Mouse (Mus musculus) brain, embryonic 18.5 days (tissue): ENCODE results near the gene Cyfip1.

Source experiments
- DNase-seq: peaks from one replicate; pipeline ENCODE4 v3.0.0-alpha.2; 2012; ENCODE audit warnings: low read depth, low spot score

The Cyfip1 gene

GRCm38 (mm10) chr7:55841445-55841844, at the start of gene Cyfip1:
Cyfip1 (plus strand) TSS chr7:55841745.
- no peak for DNase-seq

DNA sequence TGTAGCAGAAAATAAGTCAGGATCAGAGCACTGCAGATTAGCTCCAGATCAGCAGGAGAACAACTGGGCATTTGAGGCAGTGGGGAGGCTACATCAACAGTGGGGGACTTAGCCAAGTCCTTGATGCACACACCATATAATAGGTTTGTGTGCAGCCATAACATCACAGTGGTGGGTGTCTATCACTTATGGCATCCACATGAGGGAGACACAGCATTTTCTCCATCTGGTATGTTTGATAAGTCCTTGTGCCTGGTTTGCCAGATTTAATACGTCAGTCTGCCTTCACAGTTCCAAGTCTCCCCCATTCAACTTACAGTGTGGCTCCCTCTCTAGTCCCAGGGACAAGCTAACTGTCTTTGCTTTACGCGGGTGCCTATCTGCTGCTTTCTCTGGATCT, 49.3 kb upstream of the Cyfip1 start:
- DNase-seq, result no peak

DNA sequence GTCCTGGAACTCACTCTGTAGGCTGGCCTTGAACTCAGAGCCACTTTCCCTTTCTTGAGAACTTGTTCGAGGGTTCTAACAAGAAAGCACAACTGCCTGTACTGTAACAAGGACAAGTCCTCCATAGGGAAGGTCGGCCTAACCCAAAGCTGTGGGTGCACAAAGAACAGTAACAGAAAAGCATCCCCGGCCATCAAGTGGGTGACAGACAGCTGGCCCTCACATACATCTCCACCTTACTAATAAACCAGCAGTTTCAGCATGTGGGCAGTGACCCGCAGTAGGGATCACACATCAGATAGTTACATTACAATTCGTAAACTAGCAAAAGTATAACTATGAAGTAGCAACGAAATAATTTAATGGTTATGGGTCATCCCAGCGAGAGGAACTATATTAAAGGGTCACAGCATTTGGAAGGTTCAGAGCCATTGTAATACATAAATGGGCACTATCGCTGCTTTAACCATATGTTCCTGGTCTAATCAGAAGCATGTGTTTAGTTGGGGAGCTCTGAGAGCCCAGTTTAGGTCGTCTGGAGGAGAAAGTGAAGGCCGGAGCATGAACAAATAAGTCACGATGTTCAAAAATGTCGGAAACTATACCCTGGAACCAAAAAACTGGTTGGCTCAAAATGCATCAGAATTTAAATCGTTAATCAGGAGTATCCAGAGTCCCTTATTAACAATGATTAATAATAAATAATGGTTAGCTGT, 48.2 kb upstream of the Cyfip1 start:
- DNase-seq, result no peak

DNA sequence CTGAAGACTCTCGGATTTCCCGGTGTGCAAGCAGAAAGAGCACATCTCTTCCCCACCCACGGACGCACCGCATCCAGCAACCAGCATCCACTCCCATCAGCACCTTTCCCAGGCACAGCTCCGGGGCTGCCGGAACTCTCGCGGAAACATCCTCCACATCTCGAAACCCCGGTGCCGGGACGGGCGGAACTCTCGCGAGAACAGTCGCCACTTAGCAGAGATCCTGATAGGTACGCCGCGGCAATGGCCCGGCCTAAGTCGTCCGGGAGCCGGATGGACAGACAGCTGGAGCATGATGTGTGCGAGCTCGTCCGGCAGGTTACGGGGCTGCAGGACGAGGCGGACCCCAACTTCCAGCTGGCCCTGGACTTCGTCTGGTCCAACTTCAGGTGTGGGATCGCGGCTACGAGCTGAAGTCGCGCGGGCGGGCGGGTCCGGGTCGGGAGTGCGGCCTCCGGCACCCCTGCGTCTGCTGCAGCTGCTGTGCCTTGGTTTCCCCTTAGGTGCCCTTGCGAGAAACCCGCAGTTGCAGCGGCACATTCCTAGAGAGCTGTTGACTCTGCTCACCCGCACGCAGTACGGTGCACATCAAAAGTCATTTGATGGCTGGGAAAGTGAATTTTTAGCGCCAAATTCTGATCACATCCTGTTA, 47.5 kb upstream of the Cyfip1 start, which contains the start of gene Tubgcp5:
TSS of gene Tubgcp5 (plus strand) at position 203 of the 652 bp plus-strand sequence.
- peak; percentile 90 for DNase-seq

- no peak for DNase-seq
These were observed 41.6 kb upstream of the Cyfip1 start for GRCm38 (mm10) chr7:55799981-55800380.

DNA sequence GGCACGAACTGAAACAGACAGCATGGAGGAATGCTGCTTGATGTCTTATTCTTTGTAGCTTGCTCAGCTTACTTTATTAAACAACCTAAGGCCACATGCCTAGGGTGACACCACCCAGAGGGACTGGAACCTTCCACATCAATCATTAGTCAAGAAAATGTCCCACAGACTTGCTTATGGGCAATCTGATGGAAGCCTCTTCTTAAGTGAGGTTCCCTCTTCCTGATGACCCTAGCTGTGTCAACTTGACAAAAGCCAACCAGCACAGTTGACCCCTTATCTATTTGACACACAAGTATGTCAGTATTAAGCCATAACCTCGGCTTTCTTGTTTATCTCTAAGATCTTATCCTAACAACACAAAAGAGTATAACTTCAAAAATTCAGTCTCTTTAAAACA, 31.6 kb upstream of the Cyfip1 start:
- DNase-seq, result no peak

GRCm38 (mm10) chr7:55824468-55824867, 17.1 kb upstream of the Cyfip1 start:
- DNase-seq, result no peak

DNA sequence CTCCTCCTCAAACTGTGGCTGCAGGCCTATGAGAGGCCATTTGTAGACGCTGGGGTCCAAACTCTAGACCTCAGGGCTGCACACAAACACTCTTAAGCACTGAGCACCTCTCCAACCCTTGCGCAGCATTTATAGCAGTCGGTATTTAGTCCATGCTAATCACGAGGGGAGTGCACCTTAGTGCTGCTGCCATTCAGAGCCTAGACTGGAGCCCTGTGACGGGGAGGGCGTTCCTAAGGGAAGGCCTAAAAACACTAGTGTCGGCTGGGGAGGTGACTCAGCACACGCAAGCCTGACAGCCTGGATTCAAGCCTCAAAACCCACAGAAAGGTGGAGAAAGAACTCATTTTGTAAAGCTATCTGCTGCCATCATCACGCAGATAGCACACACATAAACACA, 14.0 kb upstream of the Cyfip1 start:
- no peak for DNase-seq

DNA sequence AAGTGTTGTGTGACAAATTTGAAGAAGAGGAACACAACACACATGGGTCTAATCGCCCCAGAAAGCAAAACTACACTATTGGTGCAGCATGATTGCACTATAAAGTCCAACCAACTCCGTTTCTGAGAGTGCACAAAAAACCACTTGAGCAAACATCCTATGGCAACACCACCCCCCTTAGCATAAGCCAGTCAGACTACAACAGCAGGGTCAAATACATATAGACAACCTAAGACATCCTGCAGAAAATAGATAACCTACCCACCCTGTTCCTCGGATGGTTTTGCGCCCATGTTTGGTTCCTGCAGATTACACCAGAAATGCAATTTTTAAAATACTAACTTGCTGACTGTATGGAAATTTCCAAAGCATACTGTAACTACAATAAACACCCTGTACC, 4.7 kb upstream of the Cyfip1 start:
- DNase-seq, result no peak

- no peak for DNase-seq
These were observed 495 bp downstream of the Cyfip1 start for GRCm38 (mm10) chr7:55841977-55842503.

DNA sequence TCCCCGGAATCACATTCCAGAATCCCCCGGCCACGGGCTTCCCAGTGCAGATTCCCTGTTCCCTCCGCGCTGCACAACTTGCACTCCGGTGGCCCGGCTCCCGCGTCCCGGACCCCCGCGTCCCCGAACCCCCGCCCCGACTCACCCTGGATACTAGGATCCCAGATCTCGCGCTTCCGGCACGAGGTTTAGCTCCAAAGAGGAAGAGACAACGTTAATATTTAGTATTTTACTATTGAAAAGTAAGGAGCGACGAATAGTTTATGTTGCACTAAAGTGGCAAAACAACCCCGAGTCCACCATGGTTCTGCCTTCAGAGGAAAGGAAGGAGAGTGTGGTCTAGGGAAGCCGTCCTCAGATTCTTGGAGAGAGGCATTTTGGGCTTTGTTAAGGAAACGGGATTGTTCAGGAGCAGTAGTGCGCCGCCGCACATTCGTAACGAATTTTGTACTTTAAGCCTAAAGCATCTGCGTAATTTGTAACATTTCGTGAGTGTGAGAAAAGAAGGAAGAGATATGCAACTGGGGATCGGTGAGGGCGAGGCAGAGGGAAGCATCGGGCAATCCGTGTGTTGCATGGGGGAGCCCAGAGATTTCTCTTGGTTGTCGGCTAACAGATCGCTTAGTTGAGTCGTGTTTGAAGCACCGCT, 1.1 kb downstream of the Cyfip1 start:
- DNase-seq, result no peak

- DNase-seq, result no peak
These were observed 5.2 kb downstream of the Cyfip1 start for GRCm38 (mm10) chr7:55846606-55847312.

DNA sequence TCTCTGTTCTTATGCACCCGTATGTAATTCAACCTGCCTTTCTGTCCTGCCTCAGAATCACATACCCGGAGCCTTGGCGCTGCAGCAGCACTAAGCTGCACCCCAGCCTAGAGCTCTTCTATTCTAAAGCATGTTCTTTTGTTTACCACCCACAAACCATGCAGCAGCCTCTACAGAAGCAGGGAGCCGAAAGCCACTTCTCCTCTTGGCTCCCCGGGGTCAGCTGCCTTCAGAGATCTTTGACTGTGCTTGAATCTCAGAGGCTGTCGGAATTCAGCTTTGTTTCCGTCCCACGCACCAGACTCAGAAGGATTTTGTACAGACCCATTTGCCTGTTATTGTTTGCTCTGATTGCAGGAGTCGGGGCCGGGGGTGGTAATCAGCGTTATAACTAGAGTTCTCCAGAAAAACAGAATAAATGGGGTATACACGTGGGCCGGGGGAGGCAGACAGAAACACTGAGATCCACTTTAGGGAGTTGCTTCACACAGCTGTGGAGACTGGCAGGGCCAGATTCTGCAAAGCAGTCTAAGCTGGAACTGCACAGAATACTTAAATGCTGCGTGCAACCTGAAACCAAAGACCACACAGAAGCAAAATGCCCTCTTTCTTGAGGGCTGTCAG, 8.5 kb downstream of the Cyfip1 start:
- no peak for DNase-seq

- no peak for DNase-seq
These were observed 11.2 kb downstream of the Cyfip1 start for GRCm38 (mm10) chr7:55852787-55853186.

DNA sequence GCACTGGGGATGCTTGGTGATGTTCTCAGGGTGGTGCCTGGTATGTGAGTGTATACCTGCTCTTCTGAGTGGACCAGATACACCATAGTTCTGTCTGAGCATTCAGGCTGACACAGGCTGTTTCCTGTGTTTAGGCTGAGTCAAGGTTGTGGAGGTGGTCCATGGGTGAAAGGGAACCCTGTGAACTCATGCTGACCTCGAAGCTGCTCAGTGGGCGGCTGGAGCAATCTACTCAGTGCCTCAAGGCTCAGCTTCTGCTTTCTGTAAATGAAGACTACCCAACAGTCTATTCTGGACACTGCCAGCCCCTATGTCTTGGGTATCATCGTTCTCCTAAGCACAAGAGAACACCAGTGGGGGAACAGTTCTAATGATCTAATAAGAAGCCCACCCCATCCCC, 14.1 kb downstream of the Cyfip1 start:
- no peak for DNase-seq

DNA sequence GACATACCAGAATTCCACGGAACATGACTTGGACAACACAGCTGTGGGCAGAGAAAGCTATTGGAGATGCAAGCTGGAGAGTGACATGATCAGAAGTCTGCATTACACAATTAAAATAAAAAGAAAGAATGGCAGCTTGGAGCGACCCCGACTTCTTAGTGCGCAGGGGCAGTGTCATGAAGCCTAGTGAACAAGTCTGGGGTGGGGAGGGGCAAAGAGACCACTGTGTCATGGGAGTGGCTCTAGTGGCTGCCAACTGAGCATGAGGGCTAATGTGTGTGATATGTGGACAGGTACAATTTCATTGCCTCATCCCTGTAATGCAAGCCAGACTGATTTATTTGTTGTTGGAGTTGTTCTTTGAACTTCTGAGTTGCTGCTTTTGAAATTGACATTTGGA, 15.2 kb downstream of the Cyfip1 start:
- DNase-seq, result no peak

GRCm38 (mm10) chr7:55857729-55858128, 16.2 kb downstream of the Cyfip1 start:
- DNase-seq, result no peak

- DNase-seq, result no peak
These were observed 17.4 kb downstream of the Cyfip1 start for GRCm38 (mm10) chr7:55858836-55859517.

- no peak for DNase-seq
These were observed 17.9 kb downstream of the Cyfip1 start for GRCm38 (mm10) chr7:55859518-55859872.

DNA sequence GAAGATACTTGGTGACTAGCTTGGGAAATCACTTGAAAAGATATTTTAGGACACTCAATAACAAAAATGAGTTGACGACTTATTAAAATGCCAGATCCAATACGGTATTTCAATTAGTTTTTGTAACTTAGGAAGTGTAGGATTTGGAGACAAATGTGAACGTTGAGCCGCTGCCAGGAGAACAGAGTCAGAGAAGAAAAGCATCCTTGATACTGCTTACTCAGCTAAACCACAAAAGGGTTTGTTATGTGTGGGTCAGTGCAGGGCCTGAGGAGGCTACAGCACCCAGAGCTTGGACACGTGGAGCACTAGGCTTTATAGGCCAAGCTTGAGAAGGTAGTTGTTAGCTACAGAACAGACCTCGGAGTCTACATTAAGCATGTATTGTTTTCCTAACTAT, 18.4 kb downstream of the Cyfip1 start:
- no peak for DNase-seq

DNA sequence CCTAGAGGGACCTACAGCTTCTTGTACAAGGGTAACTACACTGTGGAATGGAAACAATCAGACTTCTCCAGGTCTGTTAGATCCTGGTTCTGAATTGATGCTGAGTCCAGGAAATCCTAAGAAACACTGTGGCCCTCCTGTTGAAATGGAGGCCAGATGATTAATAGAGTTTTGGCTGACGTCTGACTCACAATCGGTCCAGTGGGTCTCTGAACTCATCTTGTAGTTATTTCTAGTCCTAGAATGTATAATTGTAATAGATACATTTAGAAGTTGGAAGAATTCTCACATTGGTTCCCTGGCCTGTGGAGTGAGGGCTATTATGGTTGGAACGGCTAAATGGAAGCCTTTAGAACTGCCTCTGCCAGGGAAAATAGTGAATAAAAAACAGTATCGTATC, 19.6 kb downstream of the Cyfip1 start:
- no peak for DNase-seq
